In genomic region chr5:111761574-111761973, GRCm38 (mm10) we compare ENCODE assay signal across 7 mouse cellular contexts. TPM values are rescaled to one million over a fixed set of nuclear protein-coding genes. Genes with fewer than 3 reads are reported as not detected.
A peak's percentile ranks its signal among the peaks of the same experiment; 100 is the strongest.
DNase-seq lines count a peak whose midpoint lies in the region; TF ChIP-seq lines count a peak whose summit lies in the region.

No protein-coding gene starts in this region.

- no peaks in the 10 kb centered on the region for H3K9me3 ChIP-seq in ES-Bruce4 (replicated peaks; ENCODE audit: control insufficient read depth, insufficient read depth, low read length, poor library complexity, severe bottlenecking)

- TF ChIP-seq CTCF in ES-Bruce4 (IDR thresholded peaks at IDR 0.05; ENCODE audit: low read depth, low read length), result no peak

- DNase-seq in ZHBTc4 (ENCODE audit: low read depth, low spot score), result peak; percentile 85
- DNase-seq in heart, postnatal 10 days, result peak; percentile 35 to 38
- peak; percentile 4 for DNase-seq in lung, postnatal 36 days
- no peak for DNase-seq in cerebellum, adult 9-11 months
- DNase-seq in T-cell, adult 2 months (ENCODE audit: low spot score), result no peak
- no peak for DNase-seq in adrenal gland, postnatal 36 days

- H3K4me1 ChIP-seq in ES-Bruce4 (ENCODE audit: control insufficient read depth, insufficient read depth, low read length), result no peaks in the 10 kb centered on the region

- peak overlapping the region; percentile 5; the same call in 1 of the 2 replicates for H3K4me3 ChIP-seq in ES-Bruce4 (ENCODE audit: low read depth, low read length)

- no peaks in the 10 kb centered on the region for H3K36me3 ChIP-seq in ES-Bruce4 (ENCODE audit: control insufficient read depth, insufficient read depth, low read length, poor library complexity, severe bottlenecking)

- intact Hi-C loops in heart, postnatal 10 days (cut with DNase I), result no loop called here

- H3K9ac ChIP-seq in ES-Bruce4 (ENCODE audit: low read depth, poor library complexity, severe bottlenecking), result peak overlapping the region; percentile 33; the same call in 1 of the 2 replicates

- no peak for TF ChIP-seq POLR2A in ES-Bruce4 (IDR thresholded peaks at IDR 0.05; ENCODE audit: insufficient read depth, low read length)

- H3K27ac ChIP-seq in ES-Bruce4 (ENCODE audit: insufficient read depth, low read length), result no peak overlapping the region

- TF ChIP-seq EP300 in ES-Bruce4 (IDR thresholded peaks at IDR 0.05; ENCODE audit: insufficient read depth, low read depth, low read length), result 0 out of 2 replicates have a peak, but pooled peaks have one; percentile 26

- H3K27me3 ChIP-seq in ES-Bruce4 (ENCODE audit: control insufficient read depth, insufficient read depth, low read length, poor library complexity, severe bottlenecking), result no peaks in the 10 kb centered on the region

RNA-seq across cellular contexts. Expression of gene Gm26897, which starts 27.9 kb away (rescaled TPM):
- not detected in 2 replicates for polyA plus RNA-seq in ES-Bruce4 (2011; ENCODE audit: insufficient read depth, insufficient read length, low read depth, missing spikeins)
- total RNA-seq in heart, postnatal 10 days (2021), result not detected
- not detected for total RNA-seq in adrenal gland, postnatal 36 days (2021)

Comparison
In these comparisons a context has a peak if more than half of its experiments do, and no peak if none do; other contexts are left out.
1. DNase-seq: peak in ZHBTc4 (single experiment), heart, postnatal 10 days (2 of 2) and lung, postnatal 36 days (single experiment); none in cerebellum, adult 9-11 months (single experiment), T-cell, adult 2 months (single experiment) and adrenal gland, postnatal 36 days (0 of 2).